Mouse (Mus musculus) gastrocnemius, postnatal 4 days (tissue): ENCODE measurements at regions not wholly inside any gene's neighbourhood (a gene's known extent, or its start where the extent isn't known, plus 50 kb on each side); places are given as distances from the start of the nearest gene placed in this dataset.

ENCODE experiments used
- DNase-seq, 2 experiments: peaks; one replicate each; pipeline ENCODE4 v3.0.0; 2021 to 2022; ENCODE audit warnings: low spot score in 2 of 2, mixed read lengths in 2 of 2

DNA sequence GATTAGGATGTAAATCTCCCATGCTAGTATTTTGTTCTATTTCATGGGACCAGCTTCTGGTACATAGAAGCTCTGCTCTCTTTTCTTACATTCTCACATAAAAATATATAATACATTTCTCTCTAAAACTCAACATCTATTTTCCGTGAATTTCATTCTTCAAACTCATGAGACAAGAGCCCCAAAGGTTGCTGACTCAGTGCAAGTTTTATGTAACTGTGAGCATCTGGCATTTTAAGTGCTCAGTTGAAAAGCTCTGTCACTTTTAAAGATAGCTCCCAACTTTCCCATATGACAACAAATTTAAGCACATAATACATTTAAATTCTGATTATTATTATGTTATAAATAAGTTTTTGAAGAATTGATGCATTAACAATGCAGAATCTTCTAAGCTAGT lies 268.5 kb downstream of the AW209491 start:
- DNase-seq, result no peak

DNA sequence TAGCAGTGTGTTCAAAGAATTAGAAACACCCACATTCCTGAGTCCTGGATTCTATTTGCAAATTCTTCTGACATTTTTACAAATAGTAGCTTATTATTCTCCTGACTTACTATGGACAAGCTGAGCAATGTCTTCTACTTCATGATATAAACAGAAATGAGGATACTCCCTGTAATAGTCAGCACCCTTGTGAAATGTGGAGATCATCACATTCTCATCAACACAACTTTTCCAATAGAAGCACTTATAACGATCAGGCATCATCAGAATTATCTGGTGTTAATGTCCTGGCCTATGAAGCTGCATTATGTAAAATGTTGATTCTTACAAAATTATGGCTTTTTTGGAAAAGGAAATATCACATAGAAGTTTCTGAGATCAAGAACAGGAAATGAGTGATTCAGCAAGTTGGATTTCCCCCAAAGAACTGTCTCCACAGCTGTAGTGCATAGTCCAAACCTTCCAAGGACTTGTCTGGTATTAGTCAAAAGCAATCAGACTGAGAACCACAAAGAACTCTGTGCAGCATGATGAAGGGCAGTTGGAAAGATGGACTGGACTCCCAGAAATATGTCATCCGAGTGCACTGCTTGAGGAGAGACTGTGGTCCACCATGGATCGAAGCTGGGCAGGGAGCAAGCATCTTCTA lies 300.3 kb downstream of the AW209491 start:
- no peak for DNase-seq

DNA sequence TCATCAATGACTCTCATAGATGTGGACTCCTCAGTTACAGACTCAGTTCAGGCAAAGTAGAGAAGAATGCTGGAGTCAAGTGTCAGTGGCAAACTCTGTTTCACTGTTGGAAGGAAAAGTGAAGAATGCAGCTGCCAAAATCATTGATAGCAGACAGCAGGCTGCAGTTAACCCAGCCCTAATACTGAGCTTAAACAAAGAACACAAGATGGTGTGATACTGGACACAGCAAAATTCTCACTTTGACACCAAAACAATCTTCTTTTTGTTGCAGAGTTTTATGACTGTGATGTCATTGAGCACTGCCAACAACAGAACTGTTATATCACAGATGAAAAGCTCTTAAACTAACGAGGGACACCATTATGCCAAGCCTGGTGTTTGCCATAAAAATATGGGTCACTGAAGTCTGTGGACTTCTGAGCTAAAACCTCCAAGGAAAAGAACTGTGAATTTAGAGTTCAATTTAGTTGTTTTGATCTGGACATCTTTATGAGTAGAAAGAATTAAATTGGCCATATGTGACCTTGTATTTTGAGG lies 336.3 kb downstream of the AW209491 start:
- DNase-seq, result no peak

DNA sequence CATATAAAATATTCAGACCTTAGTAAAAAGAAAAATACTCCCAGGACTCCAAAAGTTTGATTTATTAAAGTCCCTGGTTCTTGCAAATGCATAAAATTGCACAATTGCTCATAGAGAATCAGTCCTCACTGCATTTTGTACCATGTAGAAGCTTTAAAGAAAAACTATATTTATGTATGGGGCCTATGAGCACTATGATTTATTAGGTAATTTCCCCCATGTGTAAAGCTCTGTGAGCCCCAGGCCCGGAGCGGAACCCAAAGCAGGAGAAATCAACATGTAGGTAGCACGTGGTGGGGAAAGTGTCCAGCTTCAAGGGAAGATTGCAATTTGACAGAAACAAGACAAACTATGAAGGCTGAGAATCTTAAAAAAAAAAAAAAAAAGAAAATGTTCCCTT lies 372.7 kb downstream of the AW209491 start:
- no peak for DNase-seq

DNA sequence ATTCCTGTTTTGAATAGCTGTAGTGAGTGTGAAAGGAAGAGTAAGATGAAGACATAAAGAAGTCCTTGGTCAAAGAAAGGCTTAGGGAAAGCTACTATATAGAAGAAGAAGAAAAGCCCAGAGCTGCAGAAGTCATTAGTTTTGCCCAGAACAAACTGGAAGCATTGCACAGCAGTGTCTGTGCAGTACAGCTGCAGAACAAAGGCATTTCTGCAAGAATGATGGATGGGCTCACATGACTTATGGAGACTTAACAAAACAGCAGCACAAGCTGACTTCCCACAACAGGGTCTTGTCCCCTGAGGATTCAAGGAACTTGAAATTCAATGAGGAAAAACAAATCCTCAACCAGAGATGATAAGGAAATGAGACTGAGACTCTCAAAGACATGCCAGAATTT lies 381.7 kb downstream of the AW209491 start:
- DNase-seq, result no peak

DNA sequence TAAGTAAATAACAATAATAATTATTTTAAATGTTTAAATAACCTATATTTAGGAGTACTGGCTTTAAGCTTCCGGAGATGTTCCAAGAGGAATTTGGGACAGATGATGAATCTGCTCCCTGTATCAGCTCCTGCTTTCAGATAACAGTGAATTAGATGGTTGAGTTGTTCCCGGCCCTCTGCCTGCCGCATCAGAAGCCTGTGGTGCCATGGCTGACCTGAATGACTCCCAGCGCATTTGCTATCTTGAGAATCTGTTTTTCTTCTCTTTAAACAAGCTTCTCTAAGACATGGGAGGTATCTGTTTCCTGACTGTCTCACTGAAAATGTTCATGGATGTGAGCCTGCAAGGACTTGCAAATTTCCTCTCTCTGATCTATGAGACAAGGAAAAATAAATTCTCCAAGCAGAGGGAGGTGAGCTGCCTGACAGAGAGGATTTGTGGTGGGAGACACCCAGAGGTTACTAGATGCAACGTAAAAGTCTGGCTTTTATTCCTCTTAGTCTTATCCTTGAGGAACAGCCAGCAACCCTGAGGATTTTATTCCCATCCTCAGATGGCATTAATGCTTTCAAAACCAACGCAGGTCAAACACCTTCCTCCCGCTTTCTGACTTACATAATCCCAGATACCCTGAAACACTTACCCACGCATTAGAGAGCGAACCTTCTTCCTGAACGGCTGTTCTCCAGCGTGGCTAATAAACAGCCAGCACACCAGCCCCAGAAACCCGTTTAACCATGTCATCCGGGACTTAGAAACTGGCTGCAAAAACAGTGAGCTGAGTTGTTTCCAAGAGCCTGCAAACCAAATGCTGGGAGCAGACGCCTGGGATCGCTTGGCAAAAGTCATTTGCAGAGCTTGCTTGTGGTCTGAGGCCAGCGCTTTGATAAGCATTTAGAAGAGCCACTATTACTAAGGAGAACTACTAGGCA lies 389.1 kb downstream of the AW209491 start:
- peak in 1 of 2 experiments; percentile 31 for DNase-seq

DNA sequence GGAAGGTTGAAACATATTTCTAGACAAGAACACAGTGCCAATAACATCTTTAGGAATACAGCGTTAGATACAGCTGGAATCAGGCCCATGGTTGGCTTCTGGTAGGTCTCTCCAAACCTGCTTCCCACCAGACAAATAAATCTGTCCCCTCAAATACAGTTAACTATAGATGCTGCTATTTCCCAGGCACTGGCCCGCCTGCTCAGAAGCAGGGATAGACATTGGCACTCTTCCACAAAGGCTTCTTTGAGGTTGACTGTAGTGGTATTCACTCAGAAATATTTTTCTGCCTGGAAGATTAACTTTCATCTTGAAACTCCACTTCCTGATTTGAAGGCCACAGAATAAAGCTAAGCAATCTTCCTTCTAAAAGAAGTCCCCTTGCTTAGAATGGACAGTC lies 396.6 kb downstream of the AW209491 start:
- no peak for DNase-seq

DNA sequence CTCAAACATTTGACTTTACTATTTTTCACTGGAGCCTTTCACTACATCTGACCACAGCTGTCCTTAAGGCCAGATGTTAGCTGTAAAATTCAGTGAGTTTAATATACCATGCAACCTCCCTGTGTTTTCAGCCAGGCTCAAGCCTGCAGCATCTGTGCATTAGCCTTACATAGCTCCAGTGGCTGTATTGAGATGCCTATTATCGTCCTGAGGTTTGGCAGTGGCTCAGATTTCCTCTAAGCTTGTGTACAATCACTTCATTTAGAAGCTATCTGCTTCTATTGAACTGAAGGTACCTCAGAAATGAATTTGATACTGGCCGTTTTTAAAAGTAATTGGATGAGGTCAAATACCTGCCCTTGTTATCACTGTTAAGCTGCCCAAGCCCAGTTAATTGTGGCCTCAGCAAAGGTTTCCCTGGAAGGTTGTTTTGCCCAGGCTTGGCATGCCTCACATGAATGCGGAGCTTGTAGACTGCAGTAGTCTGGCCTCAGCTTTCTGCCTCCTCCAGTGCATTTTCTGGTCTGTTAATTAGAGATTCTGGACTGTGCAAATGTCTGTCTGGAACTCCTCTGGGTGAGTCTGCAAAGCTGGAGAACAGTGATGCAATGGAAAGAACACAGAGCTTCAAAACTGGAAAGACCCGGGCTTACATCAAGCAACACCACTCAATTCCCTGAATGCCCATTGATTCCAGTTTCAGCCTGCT lies 410.2 kb upstream of the Gli3 start:
- peak in 1 of 2 experiments; percentile 9 for DNase-seq

DNA sequence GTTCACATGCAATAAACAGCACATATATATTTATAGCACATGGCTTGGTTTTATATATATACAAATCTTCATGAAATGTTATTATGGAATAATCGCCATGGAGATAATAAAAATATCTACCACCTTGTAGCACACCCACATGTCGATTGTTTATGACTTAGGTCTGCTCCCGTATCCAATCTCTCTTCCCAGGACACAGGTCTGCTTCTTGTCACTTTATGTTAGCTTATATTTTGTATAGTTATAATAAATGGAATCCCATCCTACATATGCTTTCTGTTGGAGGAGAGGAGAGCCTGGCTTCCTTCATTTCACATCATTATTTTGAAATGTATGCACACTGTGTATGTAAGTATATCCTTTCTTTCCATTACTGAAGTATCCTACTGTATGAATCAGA lies 408.3 kb upstream of the Gli3 start:
- no peak for DNase-seq

DNA sequence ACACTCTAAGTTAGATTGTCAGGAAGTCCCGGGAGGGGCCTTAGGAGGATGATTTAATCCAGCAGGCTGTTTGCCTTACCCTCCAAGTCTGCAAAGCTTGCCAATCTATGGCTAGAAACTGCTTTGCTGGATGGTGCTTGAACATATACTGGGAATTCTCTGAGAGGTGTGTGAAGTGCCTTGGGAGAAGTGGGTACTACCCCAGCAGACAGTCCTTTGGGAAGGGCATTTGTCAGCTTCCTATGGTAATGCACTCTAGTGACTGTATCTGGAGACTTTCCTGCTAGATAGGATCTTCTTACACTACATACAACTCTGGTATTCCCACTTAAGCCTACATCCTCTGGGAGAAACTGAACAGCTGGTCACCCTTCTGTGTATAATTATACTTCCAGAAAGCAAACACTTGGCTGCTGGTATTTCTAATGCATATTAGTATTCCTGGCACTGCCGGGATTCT lies 384.4 kb upstream of the Gli3 start:
- no peak for DNase-seq

DNA sequence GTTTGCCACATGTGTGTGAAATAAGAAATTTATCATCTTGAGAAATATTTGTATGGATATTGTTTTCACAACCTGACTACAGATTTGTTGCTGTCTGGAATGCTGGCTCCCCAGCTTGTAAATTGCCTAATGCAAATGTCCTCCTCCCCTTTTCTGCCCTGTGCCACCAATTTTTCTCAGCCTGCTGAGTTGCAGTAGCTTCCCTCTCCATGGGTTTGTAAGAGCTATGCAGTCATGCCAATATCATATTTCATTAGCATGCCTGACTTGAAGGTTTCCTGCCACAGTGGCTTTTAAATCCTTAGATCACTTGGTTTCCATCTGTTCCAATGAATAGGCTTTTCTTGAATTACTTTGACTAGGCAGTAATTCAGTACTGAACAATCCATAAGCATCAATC lies 383.9 kb upstream of the Gli3 start:
- DNase-seq, result no peak

DNA sequence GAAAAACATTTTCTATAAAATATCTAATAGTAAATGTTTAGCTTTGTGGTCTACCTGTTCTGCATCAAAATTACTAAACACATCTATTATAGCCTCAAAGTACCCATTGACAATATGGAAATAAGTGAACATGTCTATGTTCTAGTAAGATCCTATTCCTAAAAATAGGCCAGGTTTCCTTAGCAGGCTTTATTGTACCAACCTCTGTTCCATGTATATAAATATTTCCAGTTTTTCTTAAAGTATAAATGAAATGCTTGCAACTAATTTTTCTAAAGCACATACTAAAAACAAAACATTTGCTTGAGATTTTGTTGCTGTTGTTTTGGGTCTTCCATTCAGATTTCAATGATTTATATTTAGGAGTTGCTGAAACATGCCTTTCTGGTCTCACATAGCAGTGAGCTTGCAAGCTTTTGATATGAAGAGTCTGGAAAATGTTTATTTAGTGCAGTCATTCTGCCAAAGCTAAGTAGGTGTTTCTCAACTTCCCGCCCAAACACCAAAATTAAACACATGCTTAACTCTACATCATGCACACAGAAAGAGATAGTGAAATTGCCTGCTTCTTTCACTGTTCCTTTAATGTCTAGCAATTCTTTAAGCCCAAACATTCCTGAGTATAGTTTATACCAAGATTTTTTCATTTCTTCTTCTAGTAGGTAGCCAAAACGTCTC lies 380.6 kb upstream of the Gli3 start:
- no peak for DNase-seq

DNA sequence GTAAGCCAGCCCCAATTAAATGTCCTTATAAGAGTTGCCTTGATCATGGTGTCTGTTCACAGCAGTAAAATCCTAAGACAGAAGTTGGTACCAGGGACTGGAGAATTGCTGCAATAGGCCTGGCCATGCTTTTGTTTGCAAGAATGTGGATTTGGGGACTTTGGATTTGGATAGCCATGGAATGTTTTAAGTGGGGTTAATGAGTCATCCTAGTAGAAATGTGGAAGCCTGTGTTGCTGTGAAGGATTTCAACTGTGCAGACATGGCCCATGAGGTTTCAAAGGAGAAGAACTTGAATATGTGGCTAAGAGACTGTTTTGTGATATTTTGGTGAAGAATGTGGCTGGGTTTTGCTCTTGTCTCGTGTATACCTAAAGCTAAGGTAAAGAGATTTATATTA lies 368.2 kb upstream of the Gli3 start:
- DNase-seq, result no peak

DNA sequence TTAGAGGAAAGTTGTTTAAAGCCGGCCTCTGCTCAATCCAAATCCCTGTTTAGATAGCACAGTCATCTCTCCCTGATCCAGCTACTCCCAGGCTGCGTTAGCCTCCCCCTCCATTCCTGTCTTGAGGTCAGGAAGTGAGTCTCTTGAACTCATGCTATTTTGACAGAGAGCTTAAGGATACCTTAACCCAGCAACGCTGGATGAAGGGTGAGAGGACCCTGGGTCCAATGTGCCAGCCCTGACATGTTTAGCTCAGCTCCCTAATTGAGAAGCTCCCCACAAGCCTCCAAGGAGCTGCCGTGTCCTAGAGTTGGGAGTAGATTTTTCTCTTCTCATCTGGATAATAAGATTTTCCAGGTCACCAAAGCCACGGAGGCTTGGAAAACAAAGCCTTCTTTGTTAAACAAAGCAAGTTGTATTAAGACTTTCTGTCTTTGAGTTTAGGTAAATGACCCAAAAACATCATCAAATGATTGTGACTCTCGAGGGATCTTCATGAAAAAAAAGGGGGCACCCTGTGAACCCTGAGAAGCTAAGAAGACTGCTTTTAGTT lies 355.2 kb upstream of the Gli3 start:
- no peak for DNase-seq

DNA sequence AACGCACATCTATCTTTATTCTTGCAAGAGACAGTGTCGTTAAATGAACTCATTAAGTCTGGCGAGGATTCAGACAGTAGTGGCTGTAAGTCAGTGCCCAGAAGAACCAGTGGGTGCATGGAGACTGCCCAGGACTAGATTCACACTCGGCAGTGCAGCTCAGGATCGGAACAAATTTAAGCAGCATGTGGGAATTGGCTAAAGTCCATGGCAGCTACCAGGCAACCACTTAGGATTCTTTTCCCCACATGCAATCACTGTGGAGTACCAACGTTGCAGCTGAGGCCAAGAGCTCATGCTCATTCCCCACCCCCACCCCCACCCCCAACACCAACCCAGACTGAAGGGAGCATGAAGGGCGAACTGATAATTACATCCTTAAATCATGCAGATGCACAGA lies 349.7 kb upstream of the Gli3 start:
- no peak for DNase-seq

DNA sequence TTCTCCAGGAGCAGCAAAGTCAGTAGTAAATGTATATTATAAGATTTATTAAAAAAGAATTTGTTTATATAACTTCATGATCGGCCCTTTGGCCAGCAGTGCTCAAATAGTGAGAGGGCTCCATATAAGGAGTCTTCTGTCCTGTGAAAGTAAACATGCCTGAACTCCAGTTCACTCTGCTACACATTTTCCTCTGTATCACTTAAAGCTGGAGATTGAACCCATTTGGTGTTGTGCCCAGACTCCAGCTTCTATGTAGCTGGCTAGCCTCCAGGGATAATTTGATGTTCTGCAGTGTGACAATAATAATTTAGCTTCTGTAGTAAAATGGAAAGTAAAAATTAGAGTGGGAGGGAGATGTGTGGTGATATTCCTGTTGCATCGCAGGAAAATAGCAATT lies 332.8 kb upstream of the Gli3 start:
- DNase-seq, result no peak

DNA sequence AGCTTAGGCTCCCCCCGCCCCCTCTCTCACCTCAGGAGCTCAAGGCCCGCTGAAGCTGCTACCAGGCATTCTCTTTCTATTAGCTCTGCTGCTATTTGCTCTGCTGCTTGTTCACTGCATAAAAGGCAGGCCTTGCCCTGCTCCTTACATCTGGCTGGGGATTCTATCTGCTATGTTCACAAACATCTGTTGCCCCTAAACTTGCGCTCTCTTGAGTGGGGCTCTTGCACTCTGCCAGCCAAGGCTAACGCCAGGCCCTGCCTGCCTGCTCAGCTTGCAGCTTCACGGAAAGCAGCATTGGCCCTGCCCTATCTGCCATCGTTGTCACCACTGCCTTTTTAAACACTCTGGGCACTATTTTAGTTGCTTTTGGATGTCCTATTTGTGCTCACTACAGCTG lies 316.9 kb upstream of the Gli3 start:
- DNase-seq, result no peak

DNA sequence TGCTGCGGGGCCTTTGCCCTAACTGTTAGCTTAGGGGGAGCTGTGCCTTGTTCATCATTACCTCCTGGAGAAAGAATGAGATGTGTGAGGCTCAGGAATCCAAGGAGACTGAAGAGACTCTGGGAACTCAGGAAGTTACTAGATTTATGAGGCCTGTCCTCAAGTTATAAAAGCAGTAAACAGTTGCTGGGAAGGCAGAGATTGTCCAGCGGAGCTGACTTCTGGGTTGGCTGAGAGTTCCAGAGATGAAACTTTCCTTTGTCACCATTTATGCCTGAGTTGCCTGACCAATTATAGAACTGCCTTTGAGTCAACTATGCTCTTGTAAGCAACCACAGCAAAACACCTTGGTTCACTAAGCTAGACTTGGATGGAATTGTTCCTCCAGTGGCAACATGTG lies 282.1 kb upstream of the Gli3 start:
- no peak for DNase-seq

DNA sequence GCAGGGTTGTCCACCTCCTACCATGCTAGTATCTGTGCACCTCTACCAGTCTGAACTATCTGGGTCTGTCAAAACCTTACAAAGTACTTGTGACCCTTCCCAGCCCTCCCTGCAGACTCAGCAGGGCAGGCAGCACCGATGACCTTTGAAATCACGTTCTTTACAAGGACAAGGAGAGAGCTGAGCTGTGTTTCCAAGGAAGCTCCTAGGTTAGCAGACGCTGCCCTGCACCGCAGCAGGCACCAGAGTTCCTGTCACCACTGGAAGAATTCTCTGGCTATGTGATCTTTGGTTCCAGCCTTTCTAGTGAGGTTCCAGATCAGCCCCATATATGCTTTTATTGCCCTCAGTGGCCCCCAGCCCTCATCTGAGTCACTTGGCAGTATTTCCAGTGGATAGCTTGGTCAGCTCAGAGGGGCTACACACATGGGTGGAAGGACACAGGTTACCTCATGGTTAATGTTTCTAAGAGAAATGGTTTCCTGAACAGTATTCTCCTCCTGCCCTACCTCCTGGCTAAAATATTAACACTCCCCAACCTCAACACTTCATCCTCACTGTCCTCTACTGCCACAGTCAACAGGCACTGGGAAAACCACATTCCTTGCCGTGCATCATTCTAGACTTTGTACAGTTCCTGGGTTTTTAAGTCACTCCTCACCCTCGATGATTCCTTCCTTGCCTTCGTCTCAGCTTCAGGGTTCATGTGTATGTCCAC lies 251.2 kb upstream of the Gli3 start:
- DNase-seq, result no peak

DNA sequence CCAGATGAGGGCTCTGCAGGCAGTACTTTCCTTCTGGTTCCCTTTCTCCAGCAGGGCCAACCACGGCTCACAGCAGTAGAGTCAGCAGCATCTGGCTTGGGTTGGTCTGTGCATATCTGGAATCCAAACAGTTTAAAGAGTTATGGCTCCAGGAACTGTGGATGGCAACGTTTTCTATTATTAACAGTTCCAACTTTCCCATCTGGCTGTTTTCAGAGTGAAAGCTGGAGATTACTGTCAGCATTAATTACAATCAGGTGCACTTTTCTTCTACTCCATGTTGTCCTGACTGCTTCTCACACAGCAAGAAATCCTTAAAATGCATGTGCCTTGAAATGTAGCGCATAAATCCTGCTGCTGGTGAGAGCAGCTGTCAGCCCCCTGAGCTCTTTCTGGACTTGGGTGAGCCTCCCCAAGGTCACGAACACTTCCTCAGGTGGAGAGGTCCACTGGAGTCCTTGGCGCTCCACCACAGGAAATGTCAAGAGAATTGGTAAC lies 250.6 kb upstream of the Gli3 start:
- peak in 1 of 2 experiments; percentile 26 for DNase-seq
